Mouse (Mus musculus) liver, embryonic 14.5 days (tissue): ENCODE measurements around the gene Btbd6. TPM values are rescaled to one million over a fixed set of nuclear protein-coding genes. Genes with fewer than 3 reads are reported as not detected.

Experiments
- ATAC-seq: fragments of 200-750 bp; cut with Nextera tagmentation; 2 replicates; pipeline ENCODE4 v1.8.0; 2017; ENCODE audit warnings: moderate number of reproducible peaks, mild to moderate bottlenecking, moderate library complexity; ENCODE audit not compliant: insufficient read depth
- DNase-seq, 3 experiments: peaks; one replicate each; pipeline ENCODE4 v3.0.0-alpha.2; 2012 to 2013; ENCODE audit warnings: low read depth in 3 of 3, low spot score in 3 of 3
- H3K27ac ChIP-seq: fragments of 300-500 bp; sonication (generic); 2 replicates; pipeline ENCODE4 v1.5.1; 2014; ENCODE audit warnings: moderate library complexity, mild to moderate bottlenecking, control low read depth, inconsistent platforms
- H3K27me3 ChIP-seq: fragments of 300-500 bp; sonication (generic); 2 replicates; pipeline ENCODE4 v1.6.1; 2014; ENCODE audit warnings: mild to moderate bottlenecking, low read length, moderate library complexity; ENCODE audit not compliant: control insufficient read depth, insufficient read depth
- H3K36me3 ChIP-seq: fragments of 300-500 bp; sonication (generic); replicated peaks from 2 replicates; pipeline ENCODE4 v1.6.1; 2014; ENCODE audit warnings: low read depth; ENCODE audit not compliant: control insufficient read depth, insufficient read depth
- H3K4me1 ChIP-seq, 2 experiments: fragments of 200-500 bp in 1 of 2; fragments of 300-500 bp in 1 of 2; sonication (generic) in 1 of 2; replicated peaks; 2 replicates each; pipeline ENCODE4 v1.6.1; 2012 to 2014; ENCODE audit warnings: antibody characterized with exemption in 1 of 2, inconsistent platforms in 1 of 2, low read length in 1 of 2; ENCODE audit not compliant: control insufficient read depth in 2 of 2, insufficient read depth in 2 of 2
- H3K4me2 ChIP-seq: fragments of 300-500 bp; sonication (generic); 2 replicates; pipeline ENCODE4 v1.6.1; 2014; ENCODE audit warnings: low read depth, mild to moderate bottlenecking, control low read depth, moderate library complexity
- H3K4me3 ChIP-seq, 2 experiments: fragments of 200-500 bp in 1 of 2; fragments of 300-500 bp in 1 of 2; sonication (generic) in 1 of 2; 2 replicates each; pipeline ENCODE4 v1.5.1; 2012 to 2014; ENCODE audit warnings: low read depth in 2 of 2, low read length in 2 of 2, mild to moderate bottlenecking in 2 of 2, control low read depth in 1 of 2, inconsistent platforms in 1 of 2, moderate library complexity in 1 of 2; ENCODE audit not compliant: insufficient read depth in 1 of 2
- H3K9ac ChIP-seq: fragments of 300-500 bp; sonication (generic); replicated peaks from 2 replicates; pipeline ENCODE4 v1.6.1; 2014; ENCODE audit warnings: mild to moderate bottlenecking, control low read depth, moderate library complexity
- H3K9me3 ChIP-seq: fragments of 300-500 bp; sonication (generic); 2 replicates; pipeline ENCODE4 v1.6.1; 2016; ENCODE audit warnings: low read length, mixed read lengths; ENCODE audit not compliant: control insufficient read depth
- CTCF ChIP-seq: IDR thresholded peaks from 2 replicates; pipeline ENCODE4 v1.5.1; 2016; ENCODE audit warnings: antibody characterized with exemption, low read depth, control low read depth
- EP300 ChIP-seq: IDR thresholded peaks from 2 replicates; pipeline ENCODE4 v1.6.1; 2016; ENCODE audit warnings: antibody characterized with exemption, low read depth
- WGBS: fragments of 180-500 bp; shearing (Covaris S2); extraction: QIAGEN DNeasy Blood & Tissue Kit; methylation state at CpG from one replicate; pipeline ENCODE4 v1.1.7; 2014; ENCODE audit not compliant: insufficient replicate concordance; 5-methylcytosine and 5-hydroxymethylcytosine counted together
- polyA plus RNA-seq, 2 experiments: library from polyadenylated mRNA; depleted of rRNA in 1 of 2; stranded (reverse) in 1 of 2; unstranded in 1 of 2; fragments of >200 nt; fragmentation: Nextera tagmentation in 1 of 2; extraction: Ambion mirVana in 1 of 2; gene quantifications; 2 replicates each; pipeline versions ENCODE4 v1.2.1 to v1.2.3; 2012 to 2014

Gene Btbd6
- polyA plus RNA-seq, 2 experiments, result 3.3 to 5.5 TPM

- Histone ChIP-seq H3K36me3 (peaks cover 5% of the 10 kb centered on the region), H3K27ac (no peak overlapping the region), H3K9me3 (no peaks in the 10 kb centered on the region), H3K9ac (no peak overlapping the region), H3K4me3 (no peak overlapping the region), H3K4me2 (no peak overlapping the region), H3K27me3 (peaks cover 14% of the 10 kb centered on the region), H3K4me1 (peaks cover 0 to 7% of the 10 kb centered on the region in 2 experiments; a peak in 2 of 4 replicates)
- DNase-seq, result peak; percentile 50 to 59 (median 55)
- WGBS, result 30% methylated on average over 4 of the region's 4 CpGs
- TF ChIP-seq EP300, result no peak
- TF ChIP-seq CTCF, result peak; percentile 96
- ATAC-seq, result peak; percentile 56
These were observed 20.5 kb upstream of the Btbd6 start for GRCm38 (mm10) chr12:112955800-112956199.

- H3K4me1 ChIP-seq, result no peaks in the 10 kb centered on the region; a peak in 1 of 4 replicates
- TF ChIP-seq EP300, result no peak
- peak; percentile 61 for TF ChIP-seq CTCF
- DNase-seq, result no peak
- WGBS, result 40% methylated on average over 4 of the region's 4 CpGs
- H3K4me3 ChIP-seq, result no peak overlapping the region
- H3K9ac ChIP-seq, result no peak overlapping the region
- H3K36me3 ChIP-seq, result peaks cover 28% of the 10 kb centered on the region
- H3K27ac ChIP-seq, result no peak overlapping the region
- H3K27me3 ChIP-seq, result no peaks in the 10 kb centered on the region
- no peak for ATAC-seq
- H3K9me3 ChIP-seq, result no peaks in the 10 kb centered on the region
- no peak overlapping the region for H3K4me2 ChIP-seq
These were observed 18.0 kb upstream of the Btbd6 start for GRCm38 (mm10) chr12:112958303-112958702.

- no peak overlapping the region for H3K4me3 ChIP-seq
- no peaks in the 10 kb centered on the region for H3K9me3 ChIP-seq
- ATAC-seq (no peak), DNase-seq (no peak)
- no peak overlapping the region for H3K9ac ChIP-seq
- H3K27me3 ChIP-seq, result no peaks in the 10 kb centered on the region
- TF ChIP-seq CTCF (no peak), EP300 (no peak)
- no peaks in the 10 kb centered on the region; a peak in 1 of 4 replicates for H3K4me1 ChIP-seq
- H3K27ac ChIP-seq, result no peak overlapping the region
- H3K4me2 ChIP-seq, result no peak overlapping the region
- H3K36me3 ChIP-seq, result peaks cover 32% of the 10 kb centered on the region
- 76% methylated on average over 8 of the region's 8 CpGs for WGBS
These were observed 16.9 kb upstream of the Btbd6 start for GRCm38 (mm10) chr12:112959421-112959820.

- no peak for TF ChIP-seq CTCF
- peaks cover 47% of the 10 kb centered on the region for H3K36me3 ChIP-seq
These were observed 14.9 kb upstream of the Btbd6 start for GRCm38 (mm10) chr12:112961428-112961827.

GRCm38 (mm10) chr12:112961872-112962271 is 14.4 kb upstream of the Btbd6 start:
- Histone ChIP-seq H3K27ac (no peak overlapping the region), H3K4me1 (no peaks in the 10 kb centered on the region), H3K4me2 (no peak overlapping the region), H3K4me3 (no peak overlapping the region), H3K9me3 (no peaks in the 10 kb centered on the region), H3K27me3 (no peaks in the 10 kb centered on the region), H3K36me3 (peaks cover 51% of the 10 kb centered on the region), H3K9ac (no peak overlapping the region)
- DNase-seq, result no peak
- 75% methylated on average over 5 of the region's 5 CpGs for WGBS
- no peak for TF ChIP-seq CTCF
- no peak for ATAC-seq

More at GRCm38 (mm10) chr12:112961428-112961827, 14.9 kb upstream of the Btbd6 start:
- Histone ChIP-seq H3K27me3 (no peaks in the 10 kb centered on the region), H3K4me3 (no peak overlapping the region), H3K4me1 (no peaks in the 10 kb centered on the region), H3K27ac (no peak overlapping the region), H3K9ac (no peak overlapping the region), H3K9me3 (no peaks in the 10 kb centered on the region), H3K4me2 (no peak overlapping the region)
- no peak for ATAC-seq
- WGBS, result 87% methylated on average over 7 of the region's 7 CpGs
- no peak for DNase-seq
